Mouse (Mus musculus): ENCODE data around the gene Lrfn5. TPM values are rescaled to one million over a fixed set of nuclear protein-coding genes. Genes with fewer than 3 reads are reported as not detected.

Lrfn5 gene
- polyA plus RNA-seq, 1 experiment, result not detected

DNA sequence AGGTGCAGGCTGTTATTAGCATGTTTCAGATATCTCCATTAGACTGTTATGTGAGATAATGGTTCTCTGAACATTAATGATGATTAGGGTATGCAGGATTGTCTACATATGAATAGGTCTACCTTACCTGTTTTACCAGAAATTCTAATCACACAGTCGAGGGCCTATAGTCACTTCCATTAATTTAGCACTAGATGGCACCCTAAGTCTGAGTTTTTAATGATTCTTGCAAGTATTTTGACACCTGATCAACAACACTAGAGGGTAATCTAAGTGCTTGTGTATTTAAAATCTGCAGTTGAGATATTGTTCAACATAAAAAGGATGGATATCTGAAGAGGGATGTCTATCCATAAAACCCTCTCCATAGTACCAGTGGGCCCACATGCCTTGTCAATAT is 303.4 kb downstream of the Lrfn5 start:
- no peaks in the 10 kb centered on the region for H3K36me3 ChIP-seq (ENCODE audit: control insufficient read depth, insufficient read depth, low read length)
- H3K4me1 ChIP-seq (ENCODE audit: control insufficient read depth, insufficient read depth, low read length), result no peaks in the 10 kb centered on the region
- H3K27me3 ChIP-seq (ENCODE audit: control insufficient read depth, insufficient read depth, low read length), result no peaks in the 10 kb centered on the region
- no peak overlapping the region for H3K27ac ChIP-seq (ENCODE audit: control insufficient read depth, insufficient read depth, low read depth, low read length)
- TF ChIP-seq CTCF (IDR thresholded peaks at IDR 0.05; ENCODE audit: control insufficient read depth, insufficient read depth, insufficient replicate concordance, low read depth, low read length), result no peak
- no peak for TF ChIP-seq POLR2A (IDR thresholded peaks at IDR 0.05; ENCODE audit: control insufficient read depth, low read depth, low read length)
- H3K4me3 ChIP-seq (ENCODE audit: control insufficient read depth, low read depth, low read length), result no peak overlapping the region

DNA sequence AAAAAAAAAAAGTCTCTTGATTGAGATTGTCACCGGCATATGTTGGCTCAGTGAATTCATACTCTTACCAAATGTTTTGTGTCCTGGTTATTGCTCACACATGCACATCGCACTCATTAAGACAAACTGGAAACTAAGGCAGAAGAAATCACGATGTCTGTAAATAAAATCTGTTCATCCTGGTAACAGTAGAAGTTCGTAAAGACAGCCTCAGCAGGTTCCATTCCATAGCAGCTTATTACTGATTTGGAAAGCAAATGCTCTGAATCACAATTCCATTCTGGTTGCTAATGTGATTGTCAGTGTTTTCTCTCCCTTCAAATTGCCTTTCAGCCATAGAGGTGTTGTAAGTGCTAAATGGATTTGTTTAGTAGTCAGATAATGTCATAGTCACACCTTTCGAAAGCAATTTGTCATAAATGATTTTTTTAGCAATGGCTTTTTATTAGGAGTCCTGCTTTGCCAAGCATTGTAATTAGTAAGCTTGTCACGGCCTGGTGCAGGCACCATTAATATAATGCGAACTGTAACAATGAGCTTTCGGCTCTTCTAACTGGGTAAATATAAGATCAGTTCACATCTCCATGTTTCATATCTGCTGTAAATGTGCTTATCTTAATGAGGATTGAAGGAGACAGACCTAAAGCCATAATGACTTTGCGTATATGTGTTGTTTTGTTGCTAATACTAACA is 319.8 kb downstream of the Lrfn5 start:
- Histone ChIP-seq H3K4me1 (ENCODE audit: control insufficient read depth, insufficient read depth, low read length) (no peaks in the 10 kb centered on the region), H3K4me3 (ENCODE audit: control insufficient read depth, low read depth, low read length) (no peak overlapping the region), H3K27me3 (ENCODE audit: control insufficient read depth, insufficient read depth, low read length) (no peaks in the 10 kb centered on the region), H3K36me3 (ENCODE audit: control insufficient read depth, insufficient read depth, low read length) (no peaks in the 10 kb centered on the region), H3K27ac (ENCODE audit: control insufficient read depth, insufficient read depth, low read depth, low read length) (no peak overlapping the region)
- TF ChIP-seq POLR2A (IDR thresholded peaks at IDR 0.05; ENCODE audit: control insufficient read depth, low read depth, low read length) (no peak), CTCF (IDR thresholded peaks at IDR 0.05; ENCODE audit: control insufficient read depth, insufficient read depth, insufficient replicate concordance, low read depth, low read length) (no peak)

DNA sequence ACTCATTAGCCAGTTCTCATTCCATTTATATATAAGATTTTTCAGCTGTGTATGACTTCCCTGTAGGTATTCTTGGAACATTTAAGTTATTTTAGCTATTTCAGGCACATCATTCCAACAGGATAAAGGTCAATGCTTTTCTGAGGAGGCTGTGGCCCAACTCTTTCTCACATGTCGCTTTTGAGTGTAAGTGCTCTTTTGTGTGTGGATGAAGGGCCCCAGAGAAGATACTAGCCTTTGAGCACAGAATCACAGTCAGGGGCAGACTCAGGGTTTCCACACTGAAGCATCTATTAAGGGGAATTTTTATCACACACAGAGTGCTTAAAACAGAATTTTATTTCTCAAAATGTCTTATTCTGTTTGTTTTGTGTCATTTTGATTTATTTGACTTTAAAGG is 331.2 kb downstream of the Lrfn5 start:
- no peak overlapping the region for H3K4me3 ChIP-seq (ENCODE audit: control insufficient read depth, low read depth, low read length)
- H3K27ac ChIP-seq (ENCODE audit: control insufficient read depth, insufficient read depth, low read depth, low read length), result no peak overlapping the region
- TF ChIP-seq CTCF (IDR thresholded peaks at IDR 0.05; ENCODE audit: control insufficient read depth, insufficient read depth, insufficient replicate concordance, low read depth, low read length) (no peak), POLR2A (IDR thresholded peaks at IDR 0.05; ENCODE audit: control insufficient read depth, low read depth, low read length) (no peak)
- H3K36me3 ChIP-seq (ENCODE audit: control insufficient read depth, insufficient read depth, low read length), result no peaks in the 10 kb centered on the region
- no peaks in the 10 kb centered on the region for H3K27me3 ChIP-seq (ENCODE audit: control insufficient read depth, insufficient read depth, low read length)
- H3K4me1 ChIP-seq (ENCODE audit: control insufficient read depth, insufficient read depth, low read length), result no peaks in the 10 kb centered on the region

Measured in testis, adult 2 months (tissue).